Mouse (Mus musculus) hindbrain, embryonic 13.5 days (tissue): ENCODE data around the gene Acin1. TPM values are rescaled to one million over a fixed set of nuclear protein-coding genes. Genes with fewer than 3 reads are reported as not detected.
A peak's percentile ranks its signal among the peaks of the same experiment; 100 is the strongest.

Experiments used
- ATAC-seq: fragments of 200-750 bp; cut with Nextera tagmentation; 2 replicates; pipeline ENCODE4 v1.8.0; 2017; ENCODE audit warnings: moderate TSS enrichment; ENCODE audit not compliant: low FRiP score
- H3K27ac ChIP-seq: fragments of 300-500 bp; sonication (generic); 2 replicates; pipeline ENCODE4 v1.5.1; 2015; ENCODE audit warnings: inconsistent platforms, mild to moderate bottlenecking, moderate library complexity
- H3K27me3 ChIP-seq: fragments of 300-500 bp; sonication (generic); 2 replicates; pipeline ENCODE4 v1.6.1; 2015; ENCODE audit warnings: mild to moderate bottlenecking, inconsistent platforms
- H3K36me3 ChIP-seq: fragments of 300-500 bp; sonication (generic); 2 replicates; pipeline ENCODE4 v1.6.1; 2015; ENCODE audit warnings: mild to moderate bottlenecking, inconsistent platforms
- H3K4me1 ChIP-seq: fragments of 300-500 bp; sonication (generic); replicated peaks from 2 replicates; pipeline ENCODE4 v1.6.1; 2015; ENCODE audit warnings: inconsistent platforms
- H3K4me2 ChIP-seq: fragments of 300-500 bp; sonication (generic); 2 replicates; pipeline ENCODE4 v1.6.1; 2015; ENCODE audit warnings: inconsistent platforms, mild to moderate bottlenecking, moderate library complexity
- H3K4me3 ChIP-seq: fragments of 300-500 bp; sonication (generic); 2 replicates; pipeline ENCODE4 v1.5.1; 2015; ENCODE audit warnings: mild to moderate bottlenecking, inconsistent platforms
- H3K9ac ChIP-seq: fragments of 300-500 bp; sonication (generic); 2 replicates; pipeline ENCODE4 v1.6.1; 2015; ENCODE audit warnings: mild to moderate bottlenecking, inconsistent platforms
- H3K9me3 ChIP-seq: fragments of 300-500 bp; sonication (generic); 2 replicates; pipeline ENCODE4 v1.6.1; 2016; ENCODE audit warnings: inconsistent platforms
- WGBS: fragments of 180-500 bp; shearing (Covaris S2); methylation state at CpG from one replicate; pipeline ENCODE4 v1.1.7; 2015; 5-methylcytosine and 5-hydroxymethylcytosine counted together
- polyA plus RNA-seq: library from polyadenylated mRNA; unstranded; fragments of >200 nt; fragmentation: Nextera tagmentation; extraction: Ambion mirVana; gene quantifications from 2 replicates; pipeline ENCODE4 v1.2.1, GENCODE M21; 2015

Gene Acin1
- polyA plus RNA-seq, result 155 and 169 TPM in 2 replicates

GRCm38 (mm10) chr14:54686522-54687143 lies at the start of gene Acin1:
Gene Acin1 (minus strand): TSS chr14:54686931.
- WGBS, result under 1% methylated on average over 44 of the region's 44 CpGs
- no peaks in the 10 kb centered on the region for H3K27me3 ChIP-seq
- ATAC-seq, result peak; percentile 99

GRCm38 (mm10) chr14:54735221-54735620 lies 48.5 kb upstream of the Acin1 start:
- no peak overlapping the region for H3K9ac ChIP-seq
- no peaks in the 10 kb centered on the region for H3K36me3 ChIP-seq
- 87% methylated on average over 4 of the region's 4 CpGs for WGBS
- no peaks in the 10 kb centered on the region for H3K9me3 ChIP-seq
- H3K4me1 ChIP-seq, result peaks cover 11% of the 10 kb centered on the region
- H3K27ac ChIP-seq, result no peak overlapping the region
- H3K27me3 ChIP-seq, result no peaks in the 10 kb centered on the region
- no peak overlapping the region for H3K4me2 ChIP-seq
- no peak for ATAC-seq
- no peak overlapping the region for H3K4me3 ChIP-seq

More at GRCm38 (mm10) chr14:54686522-54687143, at the start of gene Acin1:
- Histone ChIP-seq H3K36me3 (peaks cover 32% of the 10 kb centered on the region), H3K4me3 (peak within 1 kb of the TSS; percentile 76), H3K4me1 (peaks cover 41% of the 10 kb centered on the region), H3K27ac (peak within 1 kb of the TSS; percentile 96), H3K4me2 (peak within 1 kb of the TSS; percentile 75), H3K9ac (peak within 1 kb of the TSS; percentile 94), H3K9me3 (no peaks in the 10 kb centered on the region)

GRCm38 (mm10) chr14:54734004-54734403 lies 47.3 kb upstream of the Acin1 start:
- WGBS, result 73% methylated on average over 4 of the region's 4 CpGs
- no peak overlapping the region for H3K4me2 ChIP-seq
- H3K4me3 ChIP-seq, result no peak overlapping the region
- peaks cover 11% of the 10 kb centered on the region for H3K4me1 ChIP-seq
- no peak for ATAC-seq
- H3K36me3 ChIP-seq, result no peaks in the 10 kb centered on the region
- H3K27ac ChIP-seq, result no peak overlapping the region
- no peak overlapping the region for H3K9ac ChIP-seq
- no peaks in the 10 kb centered on the region for H3K27me3 ChIP-seq
- no peaks in the 10 kb centered on the region for H3K9me3 ChIP-seq

- H3K27me3 ChIP-seq, result no peaks in the 10 kb centered on the region
- no peak for ATAC-seq
- H3K4me1 ChIP-seq, result peaks cover 8% of the 10 kb centered on the region
- no peak overlapping the region for H3K4me3 ChIP-seq
- H3K36me3 ChIP-seq, result no peaks in the 10 kb centered on the region
- WGBS, result 92% methylated on average over 8 of the region's 8 CpGs
- no peaks in the 10 kb centered on the region for H3K9me3 ChIP-seq
- no peak overlapping the region for H3K4me2 ChIP-seq
- H3K9ac ChIP-seq, result no peak overlapping the region
- no peak overlapping the region for H3K27ac ChIP-seq
Measured at GRCm38 (mm10) chr14:54732206-54732605, 45.5 kb upstream of the Acin1 start.

- Histone ChIP-seq H3K36me3 (no peaks in the 10 kb centered on the region), H3K4me3 (no peak overlapping the region), H3K4me2 (no peak overlapping the region), H3K27ac (no peak overlapping the region), H3K9me3 (no peaks in the 10 kb centered on the region), H3K4me1 (no peaks in the 10 kb centered on the region; the same call in 1 of the 2 replicates), H3K27me3 (no peaks in the 10 kb centered on the region), H3K9ac (no peak overlapping the region)
- no peak for ATAC-seq
- 98% methylated on average over 6 of the region's 6 CpGs for WGBS
Measured at GRCm38 (mm10) chr14:54730305-54730704, 43.6 kb upstream of the Acin1 start.

DNA sequence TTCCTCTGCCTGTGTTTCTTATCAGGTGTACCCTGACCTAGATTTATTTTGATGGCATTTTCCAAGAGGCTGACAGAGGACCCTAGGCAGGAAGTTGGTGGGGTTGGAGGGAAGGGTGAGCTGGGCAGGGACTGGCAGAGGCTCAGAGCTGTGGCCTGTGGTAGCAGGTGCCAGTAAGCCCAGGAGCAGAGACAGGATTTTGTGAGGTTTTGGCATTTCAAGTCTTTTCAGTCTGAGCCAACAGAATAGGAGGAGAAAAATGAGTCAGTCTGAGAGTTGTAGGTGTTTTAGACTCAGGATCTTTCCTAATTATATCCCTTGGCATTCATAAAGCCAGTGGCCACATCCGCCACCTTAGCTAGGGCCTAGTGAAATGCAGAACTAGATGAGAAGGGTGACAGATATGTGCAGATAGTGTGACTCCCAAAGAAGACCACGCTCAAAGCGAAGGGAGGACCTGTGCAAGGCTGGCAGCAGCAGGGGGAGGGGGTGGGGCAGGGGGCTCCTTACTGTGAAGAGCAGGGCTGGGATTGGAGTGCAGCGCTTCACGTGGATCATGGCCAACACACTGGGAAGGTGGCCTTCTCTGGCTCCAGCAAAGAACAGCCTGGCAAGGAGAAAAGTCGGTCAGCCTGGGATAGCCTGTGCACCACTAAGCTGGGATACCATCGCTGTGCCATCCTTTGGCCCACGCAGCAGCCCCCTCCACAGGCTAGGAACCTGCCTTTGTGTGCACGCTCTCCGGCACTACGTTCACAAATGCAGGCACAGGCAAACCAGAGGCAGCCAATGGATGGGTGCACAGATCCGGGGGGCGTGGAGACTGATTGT lies 42.3 kb upstream of the Acin1 start:
- Histone ChIP-seq H3K4me3 (no peak overlapping the region), H3K4me1 (no peaks in the 10 kb centered on the region; the same call in 1 of the 2 replicates), H3K4me2 (no peak overlapping the region), H3K27me3 (no peaks in the 10 kb centered on the region), H3K9ac (no peak overlapping the region), H3K27ac (no peak overlapping the region), H3K36me3 (no peaks in the 10 kb centered on the region), H3K9me3 (no peaks in the 10 kb centered on the region)
- 63% methylated on average over 13 of the region's 13 CpGs for WGBS
- no peak for ATAC-seq

- no peaks in the 10 kb centered on the region for H3K9me3 ChIP-seq
- no peak overlapping the region for H3K4me2 ChIP-seq
- H3K4me3 ChIP-seq, result no peak overlapping the region
- H3K27me3 ChIP-seq, result no peaks in the 10 kb centered on the region
- H3K4me1 ChIP-seq, result no peaks in the 10 kb centered on the region; the same call in 1 of the 2 replicates
- WGBS, result 76% methylated on average over 5 of the region's 5 CpGs
- no peak for ATAC-seq
- H3K9ac ChIP-seq, result no peak overlapping the region
- H3K27ac ChIP-seq, result no peak overlapping the region
- H3K36me3 ChIP-seq, result no peaks in the 10 kb centered on the region
Measured at GRCm38 (mm10) chr14:54727565-54727964, 40.8 kb upstream of the Acin1 start.

GRCm38 (mm10) chr14:54724049-54724448 lies 37.3 kb upstream of the Acin1 start:
- no peaks in the 10 kb centered on the region; the same call in 1 of the 2 replicates for H3K4me1 ChIP-seq
- 89% methylated on average over 6 of the region's 6 CpGs for WGBS
- no peak overlapping the region for H3K4me3 ChIP-seq

DNA sequence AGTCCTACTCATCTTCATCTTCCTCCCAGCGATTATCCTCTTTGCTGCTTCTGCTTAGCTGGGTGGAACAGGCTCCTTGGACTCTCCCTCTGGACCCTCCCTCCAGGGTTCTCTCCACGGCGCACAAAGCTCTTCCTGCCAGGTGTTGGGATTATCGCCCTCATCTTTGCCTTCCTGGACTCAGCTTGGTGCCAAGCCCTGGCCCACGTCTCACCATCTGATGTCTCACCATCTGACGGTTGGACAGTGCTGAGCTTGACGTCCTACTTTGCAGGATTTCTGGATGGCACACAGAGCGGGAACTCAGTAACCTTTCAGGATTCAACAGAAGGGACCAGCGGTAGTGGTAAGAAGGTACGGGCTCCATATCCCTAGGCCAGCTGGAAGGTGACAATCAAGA lies 35.0 kb upstream of the Acin1 start:
- no peak overlapping the region for H3K4me2 ChIP-seq
- no peaks in the 10 kb centered on the region for H3K4me1 ChIP-seq
- H3K9ac ChIP-seq, result no peak overlapping the region
- H3K27ac ChIP-seq, result no peak overlapping the region
- no peaks in the 10 kb centered on the region for H3K36me3 ChIP-seq
- ATAC-seq, result no peak
- H3K9me3 ChIP-seq, result no peaks in the 10 kb centered on the region
- 84% methylated on average over 10 of the region's 10 CpGs for WGBS
- H3K27me3 ChIP-seq, result no peaks in the 10 kb centered on the region
- H3K4me3 ChIP-seq, result no peak overlapping the region

More at GRCm38 (mm10) chr14:54724049-54724448, 37.3 kb upstream of the Acin1 start:
- ATAC-seq, result no peak
- no peaks in the 10 kb centered on the region for H3K9me3 ChIP-seq
- no peak overlapping the region for H3K27ac ChIP-seq
- H3K4me2 ChIP-seq, result no peak overlapping the region
- no peaks in the 10 kb centered on the region for H3K27me3 ChIP-seq
- no peaks in the 10 kb centered on the region for H3K36me3 ChIP-seq
- no peak overlapping the region for H3K9ac ChIP-seq

GRCm38 (mm10) chr14:54720654-54721350 lies 34.1 kb upstream of the Acin1 start:
- Histone ChIP-seq H3K9ac (no peak overlapping the region), H3K9me3 (no peaks in the 10 kb centered on the region), H3K36me3 (no peaks in the 10 kb centered on the region), H3K4me1 (no peaks in the 10 kb centered on the region), H3K27me3 (0 out of 2 replicates have a peak, but pooled peaks cover 3% of the 10 kb centered on the region), H3K4me2 (no peak overlapping the region), H3K27ac (no peak overlapping the region), H3K4me3 (no peak overlapping the region)
- no peak for ATAC-seq
- WGBS, result 93% methylated on average over 7 of the region's 7 CpGs

- ATAC-seq, result no peak
- Histone ChIP-seq H3K4me2 (no peak overlapping the region), H3K36me3 (no peaks in the 10 kb centered on the region), H3K9me3 (no peaks in the 10 kb centered on the region), H3K4me3 (no peak overlapping the region), H3K9ac (no peak overlapping the region), H3K27me3 (0 out of 2 replicates have a peak, but pooled peaks cover 3% of the 10 kb centered on the region), H3K27ac (no peak overlapping the region), H3K4me1 (peaks cover 3% of the 10 kb centered on the region; the same call in 1 of the 2 replicates)
- WGBS, result 91% methylated on average over 11 of the region's 11 CpGs
Measured at GRCm38 (mm10) chr14:54720041-54720440, 33.3 kb upstream of the Acin1 start.

DNA sequence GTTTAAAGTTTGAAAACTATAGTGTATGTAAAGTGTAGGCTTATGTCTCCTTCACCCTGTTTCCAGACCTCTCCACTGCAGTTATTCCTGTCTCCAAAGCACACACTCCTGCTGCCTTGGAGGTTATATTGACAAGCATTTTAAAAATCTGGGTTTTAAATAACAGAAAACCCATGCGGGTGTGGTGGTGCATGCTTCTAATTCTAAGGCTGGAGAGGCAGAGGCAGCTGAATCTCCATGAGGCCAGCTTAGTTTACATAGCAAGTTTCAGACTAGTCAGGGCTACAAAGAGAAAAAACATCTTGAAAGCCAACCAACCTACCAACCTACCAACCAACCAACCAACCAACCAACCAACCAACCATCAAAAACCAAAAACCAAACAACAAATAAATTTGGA lies 28.7 kb upstream of the Acin1 start:
- Histone ChIP-seq H3K9me3 (no peaks in the 10 kb centered on the region), H3K4me3 (no peak overlapping the region), H3K27me3 (0 out of 2 replicates have a peak, but pooled peaks cover 3% of the 10 kb centered on the region), H3K4me1 (peaks cover 11% of the 10 kb centered on the region), H3K4me2 (peak overlapping the region; percentile 67; the same call in 1 of the 2 replicates), H3K27ac (no peak overlapping the region), H3K9ac (no peak overlapping the region), H3K36me3 (no peaks in the 10 kb centered on the region)
- no peak for ATAC-seq
- 86% methylated on average over 1 of the region's 1 CpGs for WGBS
